Mouse (Mus musculus) 416B (cell line): ENCODE results near the gene Chn2.
"Not testable (repeated sequence)": the region's sequence is repeated elsewhere in the genome, so short reads cannot be mapped to it uniquely, and the experiment has no call there.

Experiments used
- DNase-seq: peaks from one replicate; pipeline ENCODE4 v3.0.0; 2011; ENCODE audit warnings: low read depth

Chn2 gene

GRCm38 (mm10) chr6:54158317-54158716, 119.0 kb downstream of the Chn2 start:
- DNase-seq, result peak; percentile 84

- DNase-seq, result peak; percentile 85
Measured at GRCm38 (mm10) chr6:54160677-54161076, 121.3 kb downstream of the Chn2 start.

- DNase-seq, result no peak
Measured at GRCm38 (mm10) chr6:54161246-54161645, 121.9 kb downstream of the Chn2 start.

- no peak for DNase-seq
Measured at GRCm38 (mm10) chr6:54162321-54162720, 123.0 kb downstream of the Chn2 start.

GRCm38 (mm10) chr6:54162786-54163185, 123.4 kb downstream of the Chn2 start:
- DNase-seq, result peak; percentile 80

GRCm38 (mm10) chr6:54163702-54164101, 124.3 kb downstream of the Chn2 start:
- no peak for DNase-seq

- DNase-seq, result peak; percentile 68
Measured at GRCm38 (mm10) chr6:54164777-54165176, 125.4 kb downstream of the Chn2 start.

- no peak for DNase-seq
Measured at GRCm38 (mm10) chr6:54165246-54165645, 125.9 kb downstream of the Chn2 start.

- no peak for DNase-seq
Measured at GRCm38 (mm10) chr6:54165863-54166262, 126.5 kb downstream of the Chn2 start.

GRCm38 (mm10) chr6:54166991-54167546, 127.7 kb downstream of the Chn2 start:
- DNase-seq, result no peak

GRCm38 (mm10) chr6:54170286-54170894, 131.0 kb downstream of the Chn2 start:
- no peak for DNase-seq

GRCm38 (mm10) chr6:54171385-54171784, 132.0 kb downstream of the Chn2 start:
- no peak for DNase-seq

GRCm38 (mm10) chr6:54175473-54176215, 136.3 kb downstream of the Chn2 start:
- no peak for DNase-seq

- not testable (repeated sequence) for DNase-seq
Measured at GRCm38 (mm10) chr6:54177081-54177480, 137.7 kb downstream of the Chn2 start.

GRCm38 (mm10) chr6:54179056-54179873, 139.9 kb downstream of the Chn2 start:
- no peak for DNase-seq

- no peak for DNase-seq
Measured at GRCm38 (mm10) chr6:54179874-54180212, 140.5 kb downstream of the Chn2 start.

- DNase-seq, result no peak
Measured at GRCm38 (mm10) chr6:54183825-54184578, 144.6 kb downstream of the Chn2 start.

- DNase-seq, result no peak
Measured at GRCm38 (mm10) chr6:54193631-54194305, 154.4 kb downstream of the Chn2 start.

- no peak for DNase-seq
Measured at GRCm38 (mm10) chr6:54197821-54198412, 158.6 kb downstream of the Chn2 start.

GRCm38 (mm10) chr6:54199516-54199915, 160.2 kb downstream of the Chn2 start:
- DNase-seq, result no peak
